Mouse (Mus musculus) v-Abl transformed pro-B cells (cell line): ENCODE results near the gene Usp7.
"Not testable (repeated sequence)": the region's sequence is repeated elsewhere in the genome, so short reads cannot be mapped to it uniquely, and the experiment has no call there.

Experiments
- in situ Hi-C, 2 experiments: fragments of 400-800 bp; cut with MboI; formaldehyde crosslinking; loops; one replicate each; pipeline ENCODE4 v1.15.1; 2025; ENCODE audit not compliant: unreplicated experiment in 2 of 2

Usp7 gene

GRCm38 (mm10) chr16:8732450-8732849, 59.7 kb downstream of the Usp7 start:
- in situ Hi-C loops, result not testable (repeated sequence)

- in situ Hi-C loops, result no loop called here
Observed at GRCm38 (mm10) chr16:8731630-8732029, 60.5 kb downstream of the Usp7 start.

- in situ Hi-C loops, result no loop called here
Observed at GRCm38 (mm10) chr16:8728111-8728748, 63.9 kb downstream of the Usp7 start.

GRCm38 (mm10) chr16:8725807-8726206, 66.3 kb downstream of the Usp7 start:
- in situ Hi-C loops, result no loop called here

GRCm38 (mm10) chr16:8724031-8724430, 68.1 kb downstream of the Usp7 start:
- in situ Hi-C loops, result no loop called here

- in situ Hi-C loops, result no loop called here
Observed at GRCm38 (mm10) chr16:8720447-8720846, 71.7 kb downstream of the Usp7 start.

- in situ Hi-C loops, result no loop called here
Observed at GRCm38 (mm10) chr16:8717744-8718143, 74.4 kb downstream of the Usp7 start.

GRCm38 (mm10) chr16:8716300-8716699, 75.8 kb downstream of the Usp7 start:
- in situ Hi-C loops, result no loop called here

- in situ Hi-C loops, result no loop called here
Observed at GRCm38 (mm10) chr16:8715513-8716080, 76.5 kb downstream of the Usp7 start.

GRCm38 (mm10) chr16:8714851-8715250, 77.3 kb downstream of the Usp7 start:
- in situ Hi-C loops, result no loop called here

GRCm38 (mm10) chr16:8711998-8712397, 80.1 kb downstream of the Usp7 start:
- in situ Hi-C loops, result no loop called here

- in situ Hi-C loops, result no loop called here
Observed at GRCm38 (mm10) chr16:8700586-8700985, 91.5 kb downstream of the Usp7 start.

GRCm38 (mm10) chr16:8699556-8699955, 92.6 kb downstream of the Usp7 start:
- in situ Hi-C loops, result no loop called here

GRCm38 (mm10) chr16:8691206-8691605, 100.9 kb downstream of the Usp7 start:
- in situ Hi-C loops, result no loop called here

- in situ Hi-C loops, result loop anchor here (5.0 kb wide), 2 partner anchors 77 to 177 kb away; no protein-coding TSS in a partner anchor
Observed at GRCm38 (mm10) chr16:8689979-8690656, 102.0 kb downstream of the Usp7 start.

GRCm38 (mm10) chr16:8687559-8688112, 104.5 kb downstream of the Usp7 start:
- in situ Hi-C loops, result loop anchor here (5.0 kb wide), 2 partner anchors 80 to 180 kb away; no protein-coding TSS in a partner anchor

GRCm38 (mm10) chr16:8686871-8687535, 105.1 kb downstream of the Usp7 start:
- in situ Hi-C loops, result loop anchor here (5.0 kb wide), 2 partner anchors 80 to 180 kb away; no protein-coding TSS in a partner anchor

GRCm38 (mm10) chr16:8686121-8686870, 105.8 kb downstream of the Usp7 start:
- in situ Hi-C loops, result loop anchor here (5.0 kb wide), 2 partner anchors 81 to 181 kb away; no protein-coding TSS in a partner anchor

GRCm38 (mm10) chr16:8685087-8685486, 107.0 kb downstream of the Usp7 start:
- in situ Hi-C loops, result loop anchor here (5.0 kb wide), 2 partner anchors 82 to 182 kb away; no protein-coding TSS in a partner anchor

- in situ Hi-C loops, result loop anchor here in 1 of 2 experiments (5.0 kb wide), 1 partner anchor 187 kb away; no protein-coding TSS in a partner anchor
Observed at GRCm38 (mm10) chr16:8680470-8680869, 111.6 kb downstream of the Usp7 start, which contains the start of gene Gm5767. Gm5767 (plus strand) TSS chr16:8680770.
